Mouse (Mus musculus): Measurements from ENCODE around the gene Ecel1. TPM values are rescaled to one million over a fixed set of nuclear protein-coding genes. Genes with fewer than 3 reads are reported as not detected.
A peak's percentile ranks its signal among the peaks of the same experiment; 100 is the strongest.

Gene Ecel1
- under 1 TPM; 0.51 to 0.54 TPM for polyA plus RNA-seq (2017; shearing (Covaris generic))

DNA sequence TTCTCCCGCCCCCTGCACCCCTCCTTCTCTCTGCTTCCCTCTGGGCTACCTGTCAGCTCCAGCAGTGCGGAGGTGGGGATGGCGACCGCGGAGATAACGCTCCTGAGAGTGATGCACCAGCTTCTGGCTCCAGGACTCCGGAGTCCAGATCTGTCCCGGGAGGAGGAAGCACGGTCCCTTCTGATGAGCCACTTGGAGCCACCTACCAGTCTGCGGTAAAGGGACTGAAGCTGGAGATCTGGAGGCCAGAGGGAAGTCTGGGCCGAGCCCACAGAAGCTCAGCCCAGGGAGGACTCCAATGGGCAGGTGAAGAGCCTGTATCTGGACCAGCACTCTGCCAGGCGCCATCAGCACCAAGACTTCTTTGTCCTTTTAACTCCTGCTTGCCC is at the start of gene Ecel1:
Ecel1 (minus strand) TSS at position 323 of the 389 bp plus-strand sequence.
- no peak for ATAC-seq

DNA sequence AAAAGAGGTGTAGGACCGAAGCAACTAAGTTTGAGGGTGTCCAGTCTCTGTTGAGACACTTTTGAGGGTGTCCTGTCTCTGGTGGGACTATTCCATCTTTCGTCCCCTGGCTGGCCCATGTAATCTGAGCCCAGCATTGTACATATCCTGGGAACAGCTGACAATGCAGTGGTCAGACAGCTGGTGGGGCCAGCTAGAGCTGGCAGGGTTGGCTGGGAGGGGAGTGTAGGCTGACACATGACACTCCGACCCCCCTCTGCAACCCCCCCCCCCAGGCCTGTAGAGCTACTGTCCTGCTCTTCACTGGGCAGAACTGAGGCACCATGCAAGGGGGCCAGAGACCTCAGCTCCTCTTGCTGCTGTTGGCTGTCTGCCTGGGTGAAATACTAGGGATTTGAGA is 49.2 kb upstream of the Ecel1 start:
- ATAC-seq = no peak

GRCm38 (mm10) chr1:87205038-87205437 is 48.7 kb upstream of the Ecel1 start:
- ATAC-seq = peak; percentile 51

DNA sequence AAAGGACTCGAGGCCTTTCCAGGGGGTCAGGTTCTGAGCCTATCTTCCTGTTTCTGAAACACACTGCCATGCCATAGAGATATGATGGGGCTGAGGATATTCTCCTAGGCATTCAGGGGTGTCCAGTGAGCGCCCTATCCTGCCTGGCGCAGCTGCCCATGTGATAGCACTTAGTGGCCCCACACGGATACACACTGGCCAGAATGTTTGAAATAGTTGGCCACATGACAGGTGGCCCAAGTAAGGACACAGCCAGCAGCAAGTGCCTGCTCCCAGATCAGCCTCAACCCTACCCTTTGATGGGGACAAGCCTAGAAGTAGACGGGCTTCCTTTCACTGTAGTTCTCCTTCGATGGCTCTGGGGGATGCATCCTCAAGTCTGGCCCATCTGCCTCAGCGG is 48.1 kb upstream of the Ecel1 start, which contains the start of gene Chrng:
Chrng (plus strand) TSS at position 193 of the 400 bp plus-strand sequence.
- ATAC-seq = no peak

- ATAC-seq = no peak
Measured at GRCm38 (mm10) chr1:87203779-87204178, 47.5 kb upstream of the Ecel1 start.

- ATAC-seq = no peak
Measured at GRCm38 (mm10) chr1:87201848-87202247, 45.5 kb upstream of the Ecel1 start.

DNA sequence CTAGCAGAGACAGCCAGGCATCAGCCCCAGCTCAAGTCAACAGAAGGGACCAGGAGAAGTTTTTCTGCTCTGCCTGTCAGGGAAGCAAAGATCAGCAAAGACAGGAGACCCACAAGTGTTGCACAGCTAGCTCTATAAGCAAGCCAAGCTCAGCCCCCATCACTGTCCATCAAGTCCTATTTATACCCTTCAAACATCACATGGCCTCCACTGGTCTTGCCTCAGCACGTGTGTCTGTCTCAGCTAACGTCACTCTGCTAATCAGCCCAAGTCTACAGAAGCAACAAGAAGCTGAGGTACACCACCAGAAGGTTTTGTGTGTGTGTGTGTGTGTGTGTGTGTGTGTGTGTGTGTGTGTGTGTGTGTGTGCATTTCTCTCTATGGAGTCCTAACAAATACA is 44.5 kb upstream of the Ecel1 start:
- no peak for ATAC-seq

GRCm38 (mm10) chr1:87198119-87199065 is 42.1 kb upstream of the Ecel1 start:
- no peak for ATAC-seq

DNA sequence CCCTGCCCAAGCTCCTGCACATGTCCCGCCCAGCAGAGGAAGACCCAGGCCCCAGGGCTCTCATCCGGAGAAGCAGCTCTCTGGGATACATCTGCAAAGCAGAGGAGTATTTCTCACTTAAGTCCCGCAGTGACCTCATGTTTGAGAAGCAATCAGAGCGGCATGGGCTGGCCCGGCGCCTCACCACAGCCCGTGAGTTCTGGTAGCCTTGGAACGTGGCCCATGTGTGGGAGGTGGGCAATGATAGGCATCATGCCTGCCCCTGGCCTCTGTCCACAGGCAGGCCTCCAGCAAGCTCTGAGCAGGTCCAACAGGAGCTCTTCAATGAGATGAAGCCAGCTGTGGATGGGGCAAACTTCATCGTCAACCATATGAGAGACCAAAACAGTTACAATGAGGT is 41.0 kb upstream of the Ecel1 start:
- no peak for ATAC-seq

DNA sequence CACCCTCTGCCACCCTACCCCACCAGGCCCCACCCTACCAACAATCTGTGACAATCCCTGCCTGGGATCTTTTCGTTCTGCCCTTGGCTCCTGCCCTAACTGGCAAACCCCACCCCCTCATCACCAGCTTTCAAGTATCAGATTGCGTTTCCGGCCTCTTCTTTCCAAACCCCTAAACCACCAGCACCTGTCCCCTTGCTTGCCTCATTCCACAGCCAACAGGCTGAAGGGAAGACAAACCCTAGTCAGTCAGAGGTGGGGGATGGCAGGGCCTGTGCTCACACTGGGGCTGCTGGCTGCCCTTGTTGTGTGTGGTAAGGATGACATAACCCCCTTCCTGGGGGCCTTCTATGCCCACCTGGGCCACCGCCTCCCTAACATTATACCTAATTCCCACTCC is 34.1 kb upstream of the Ecel1 start, which contains the start of gene Chrnd:
Chrnd (plus strand) TSS at position 179 of the 400 bp plus-strand sequence.
- no peak for ATAC-seq

DNA sequence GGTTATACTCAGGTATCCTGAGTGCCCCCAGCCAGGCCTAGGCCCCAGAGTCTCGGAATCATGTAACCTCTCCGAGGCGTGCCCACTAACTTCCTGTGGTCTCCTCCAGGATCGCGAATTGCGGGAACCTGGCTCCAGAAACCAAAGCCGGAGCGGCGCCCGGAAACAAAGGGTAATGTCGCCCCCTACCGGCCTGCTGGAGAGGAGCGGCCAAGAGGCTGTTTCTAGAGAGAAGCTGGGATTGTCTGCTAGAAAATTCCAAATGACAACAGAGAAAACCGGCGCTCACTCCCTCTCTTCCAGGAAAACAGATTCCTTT is 30.7 kb upstream of the Ecel1 start:
- ATAC-seq = peak; percentile 66

GRCm38 (mm10) chr1:87186261-87187036 is 30.1 kb upstream of the Ecel1 start:
- ATAC-seq = no peak

DNA sequence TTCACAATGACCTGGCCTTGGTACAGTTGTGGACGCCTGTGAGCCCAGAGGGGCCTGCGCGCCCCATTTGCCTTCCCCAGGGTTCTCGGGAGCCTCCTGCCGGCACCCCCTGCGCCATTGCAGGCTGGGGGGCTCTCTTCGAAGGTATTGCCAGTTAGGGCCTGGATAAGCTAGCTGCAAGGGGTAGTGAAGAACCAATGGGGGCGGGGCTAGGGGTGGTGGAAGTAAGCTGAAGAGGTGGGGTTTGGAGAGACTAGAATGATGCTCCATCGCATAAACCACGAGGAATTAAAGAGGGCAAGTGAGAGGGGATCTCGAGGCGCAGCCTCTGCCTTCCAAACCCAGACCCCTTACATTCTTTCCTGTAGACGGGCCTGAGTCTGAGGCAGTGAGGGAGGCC is 29.2 kb upstream of the Ecel1 start:
- ATAC-seq = no peak

DNA sequence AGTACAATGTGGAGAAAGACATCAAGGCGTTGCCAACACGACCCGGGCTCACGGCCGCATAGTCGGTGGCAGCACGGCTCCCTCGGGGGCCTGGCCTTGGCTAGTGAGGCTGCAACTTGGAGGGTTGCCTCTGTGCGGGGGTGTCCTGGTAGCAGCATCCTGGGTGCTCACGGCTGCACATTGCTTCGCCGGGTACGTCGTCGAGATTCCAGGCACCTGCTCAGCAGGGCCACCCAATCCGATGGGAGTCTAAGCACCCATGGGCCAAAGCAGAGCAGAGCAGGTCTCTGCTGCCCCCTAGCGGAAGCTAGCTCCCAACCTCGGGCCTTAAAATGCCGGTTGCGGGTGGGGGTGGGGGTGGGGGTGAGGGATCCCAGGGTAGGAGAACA is 28.4 kb upstream of the Ecel1 start:
- peak; percentile 55 for ATAC-seq

GRCm38 (mm10) chr1:87183998-87184750 is 27.9 kb upstream of the Ecel1 start:
- no peak for ATAC-seq

- ATAC-seq = no peak
Measured at GRCm38 (mm10) chr1:87183013-87183412, 26.7 kb upstream of the Ecel1 start, which contains the start of gene Prss56. Prss56 (plus strand) TSS chr1:87183313.

GRCm38 (mm10) chr1:87180896-87181295 is 24.6 kb upstream of the Ecel1 start:
- peak; percentile 85 for ATAC-seq

DNA sequence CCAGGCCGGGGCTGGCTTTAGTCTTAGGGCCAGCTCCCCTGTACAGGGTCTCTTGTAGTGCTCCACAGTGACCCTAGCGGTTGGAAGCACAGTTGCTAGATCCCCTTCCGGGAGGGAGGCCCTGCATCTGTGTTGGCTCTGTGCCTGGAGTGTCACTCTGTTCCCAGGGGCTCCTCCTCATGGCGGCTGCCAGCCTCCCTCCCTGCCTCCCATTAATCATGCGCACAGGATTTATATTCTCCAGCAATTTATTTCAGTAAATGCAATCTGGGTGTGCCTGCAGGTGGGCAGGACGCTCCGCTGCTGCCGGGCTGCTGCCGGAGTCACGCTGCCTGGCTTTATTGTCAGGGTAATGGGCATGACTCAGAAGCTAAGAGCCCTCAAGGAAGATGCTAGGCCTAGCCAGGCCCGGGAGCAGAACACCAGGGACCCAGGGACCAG is 19.6 kb upstream of the Ecel1 start:
- no peak for ATAC-seq

GRCm38 (mm10) chr1:87174006-87174955 is 18.0 kb upstream of the Ecel1 start:
- no peak for ATAC-seq

- ATAC-seq = no peak
Measured at GRCm38 (mm10) chr1:87172316-87172715, 16.0 kb upstream of the Ecel1 start.

- ATAC-seq = no peak
Measured at GRCm38 (mm10) chr1:87171312-87171711, 15.0 kb upstream of the Ecel1 start.

DNA sequence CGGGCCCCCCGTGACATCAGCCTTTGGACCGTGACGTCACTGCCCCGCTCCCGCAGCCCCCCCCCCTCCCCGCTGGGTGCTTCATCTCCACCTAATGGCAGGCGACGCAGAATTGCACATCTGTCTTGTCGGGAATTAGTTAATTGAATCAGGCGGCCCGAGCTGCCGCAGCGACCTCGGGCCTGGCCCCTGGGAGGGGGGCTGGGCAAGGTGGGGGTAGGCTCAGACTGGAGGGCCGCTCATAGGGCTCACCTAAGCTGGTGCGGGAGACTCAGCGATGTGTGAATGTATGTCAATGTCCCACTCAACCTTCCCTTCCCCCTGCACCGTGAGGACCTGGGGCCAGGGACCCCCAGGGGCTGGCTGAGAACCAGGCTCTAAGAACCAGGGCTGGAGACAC is 14.1 kb upstream of the Ecel1 start:
- no peak for ATAC-seq
